Mouse (Mus musculus): ENCODE measurements at regions not wholly inside any gene's neighbourhood (a gene's known extent, or its start where the extent isn't known, plus 50 kb on each side); places are given as distances from the start of the nearest gene placed in this dataset.

- peak; percentile 76 for ATAC-seq
These were observed 109.2 kb upstream of the Ccdc85a start for GRCm38 (mm10) chr11:28693303-28693702.

GRCm38 (mm10) chr11:28692263-28693194, 108.4 kb upstream of the Ccdc85a start:
- Histone ChIP-seq H3K4me2 (ENCODE audit: low read depth, low read length) (no peak overlapping the region), H3K4me3 (ENCODE audit: low read length) (no peak overlapping the region), H3K27me3 (ENCODE audit: insufficient read depth, low read length) (no peaks in the 10 kb centered on the region), H3K9ac (replicated peaks; ENCODE audit: low read length) (no peak overlapping the region), H3K9me3 (ENCODE audit: low read length) (no peaks in the 10 kb centered on the region), H3K27ac (peak overlapping the region; percentile 42; the same call in 1 of the 2 replicates), H3K4me1 (ENCODE audit: insufficient read depth, low read length) (no peaks in the 10 kb centered on the region), H3K36me3 (ENCODE audit: insufficient read depth, low read length) (no peaks in the 10 kb centered on the region)
- TF ChIP-seq CTCF (IDR thresholded peaks at IDR 0.05; ENCODE audit: low read depth) = no peak
- DNase-seq (ENCODE audit: low spot score) (peak; percentile 79), ATAC-seq (peak; percentile 91)
- whole genome bisulfite sequencing = 25% methylated on average over 3 of the region's 3 CpGs

More at GRCm38 (mm10) chr11:28693303-28693702, 109.2 kb upstream of the Ccdc85a start:
- Histone ChIP-seq H3K9ac (replicated peaks; ENCODE audit: low read length) (no peak overlapping the region), H3K27ac (peak overlapping the region; percentile 42; the same call in 1 of the 2 replicates), H3K4me3 (ENCODE audit: low read length) (no peak overlapping the region), H3K36me3 (ENCODE audit: insufficient read depth, low read length) (no peaks in the 10 kb centered on the region), H3K27me3 (ENCODE audit: insufficient read depth, low read length) (no peaks in the 10 kb centered on the region), H3K9me3 (ENCODE audit: low read length) (no peaks in the 10 kb centered on the region), H3K4me1 (ENCODE audit: insufficient read depth, low read length) (no peaks in the 10 kb centered on the region), H3K4me2 (ENCODE audit: low read depth, low read length) (no peak overlapping the region)
- peak; percentile 64 for DNase-seq (ENCODE audit: low spot score)
- 29% methylated on average over 1 of the region's 1 CpGs for WGBS
- no peak for TF ChIP-seq CTCF (IDR thresholded peaks at IDR 0.05; ENCODE audit: low read depth)

GRCm38 (mm10) chr11:28688436-28688835, 104.3 kb upstream of the Ccdc85a start:
- Histone ChIP-seq H3K4me3 (ENCODE audit: low read length) (no peak overlapping the region), H3K27me3 (ENCODE audit: insufficient read depth, low read length) (no peaks in the 10 kb centered on the region), H3K4me1 (ENCODE audit: insufficient read depth, low read length) (no peaks in the 10 kb centered on the region), H3K27ac (no peak overlapping the region), H3K36me3 (ENCODE audit: insufficient read depth, low read length) (no peaks in the 10 kb centered on the region), H3K4me2 (ENCODE audit: low read depth, low read length) (no peak overlapping the region), H3K9me3 (ENCODE audit: low read length) (no peaks in the 10 kb centered on the region), H3K9ac (replicated peaks; ENCODE audit: low read length) (no peak overlapping the region)
- DNase-seq (ENCODE audit: low spot score) (no peak), ATAC-seq (no peak)
- 67% methylated on average over 1 of the region's 1 CpGs for WGBS
- no peak for TF ChIP-seq CTCF (IDR thresholded peaks at IDR 0.05; ENCODE audit: low read depth)

GRCm38 (mm10) chr11:28685407-28685806, 101.3 kb upstream of the Ccdc85a start:
- Histone ChIP-seq H3K9me3 (ENCODE audit: low read length) (no peaks in the 10 kb centered on the region), H3K4me2 (ENCODE audit: low read depth, low read length) (no peak overlapping the region)
- ATAC-seq = no peak

GRCm38 (mm10) chr11:28681311-28681710, 97.2 kb upstream of the Ccdc85a start:
- ATAC-seq = no peak
- 54% methylated on average over 3 of the region's 3 CpGs for WGBS
- TF ChIP-seq CTCF (IDR thresholded peaks at IDR 0.05; ENCODE audit: low read depth) = no peak

More at GRCm38 (mm10) chr11:28685407-28685806, 101.3 kb upstream of the Ccdc85a start:
- Histone ChIP-seq H3K9ac (replicated peaks; ENCODE audit: low read length) (no peak overlapping the region), H3K27ac (no peak overlapping the region), H3K27me3 (ENCODE audit: insufficient read depth, low read length) (no peaks in the 10 kb centered on the region), H3K4me3 (ENCODE audit: low read length) (no peak overlapping the region), H3K36me3 (ENCODE audit: insufficient read depth, low read length) (no peaks in the 10 kb centered on the region), H3K4me1 (ENCODE audit: insufficient read depth, low read length) (no peaks in the 10 kb centered on the region)
- no peak for DNase-seq (ENCODE audit: low spot score)
- no peak for TF ChIP-seq CTCF (IDR thresholded peaks at IDR 0.05; ENCODE audit: low read depth)

GRCm38 (mm10) chr11:28670765-28671164, 86.6 kb upstream of the Ccdc85a start:
- no peaks in the 10 kb centered on the region for H3K4me1 ChIP-seq (ENCODE audit: insufficient read depth, low read length)
- H3K27ac ChIP-seq = no peak overlapping the region
- H3K9ac ChIP-seq (replicated peaks; ENCODE audit: low read length) = no peak overlapping the region
- TF ChIP-seq CTCF (IDR thresholded peaks at IDR 0.05; ENCODE audit: low read depth) = no peak
- ATAC-seq (no peak), DNase-seq (ENCODE audit: low spot score) (no peak)
- H3K4me3 ChIP-seq (ENCODE audit: low read length) = no peak overlapping the region
- no peaks in the 10 kb centered on the region for H3K36me3 ChIP-seq (ENCODE audit: insufficient read depth, low read length)
- no peaks in the 10 kb centered on the region for H3K9me3 ChIP-seq (ENCODE audit: low read length)
- no peak overlapping the region for H3K4me2 ChIP-seq (ENCODE audit: low read depth, low read length)
- H3K27me3 ChIP-seq (ENCODE audit: insufficient read depth, low read length) = no peaks in the 10 kb centered on the region

More at GRCm38 (mm10) chr11:28681311-28681710, 97.2 kb upstream of the Ccdc85a start:
- no peaks in the 10 kb centered on the region for H3K27me3 ChIP-seq (ENCODE audit: insufficient read depth, low read length)
- H3K4me1 ChIP-seq (ENCODE audit: insufficient read depth, low read length) = no peaks in the 10 kb centered on the region
- no peak overlapping the region for H3K9ac ChIP-seq (replicated peaks; ENCODE audit: low read length)
- no peak overlapping the region for H3K4me3 ChIP-seq (ENCODE audit: low read length)
- no peaks in the 10 kb centered on the region for H3K36me3 ChIP-seq (ENCODE audit: insufficient read depth, low read length)
- no peak overlapping the region for H3K4me2 ChIP-seq (ENCODE audit: low read depth, low read length)
- H3K9me3 ChIP-seq (ENCODE audit: low read length) = no peaks in the 10 kb centered on the region
- no peak for DNase-seq (ENCODE audit: low spot score)
- H3K27ac ChIP-seq = no peak overlapping the region

- H3K9ac ChIP-seq (replicated peaks; ENCODE audit: low read length) = no peak overlapping the region
- WGBS = 91% methylated on average over 4 of the region's 4 CpGs
- ATAC-seq = no peak
These were observed 85.2 kb upstream of the Ccdc85a start for GRCm38 (mm10) chr11:28669359-28669758.

More at GRCm38 (mm10) chr11:28669359-28669758, 85.2 kb upstream of the Ccdc85a start:
- no peak for TF ChIP-seq CTCF (IDR thresholded peaks at IDR 0.05; ENCODE audit: low read depth)
- H3K9me3 ChIP-seq (ENCODE audit: low read length) = no peaks in the 10 kb centered on the region
- H3K27ac ChIP-seq = no peak overlapping the region
- H3K4me3 ChIP-seq (ENCODE audit: low read length) = no peak overlapping the region
- H3K4me1 ChIP-seq (ENCODE audit: insufficient read depth, low read length) = no peaks in the 10 kb centered on the region
- H3K27me3 ChIP-seq (ENCODE audit: insufficient read depth, low read length) = no peaks in the 10 kb centered on the region
- H3K4me2 ChIP-seq (ENCODE audit: low read depth, low read length) = no peak overlapping the region
- no peak for DNase-seq (ENCODE audit: low spot score)
- no peaks in the 10 kb centered on the region for H3K36me3 ChIP-seq (ENCODE audit: insufficient read depth, low read length)
